Mouse (Mus musculus) heart, postnatal 0 days (tissue): Measurements from ENCODE around the gene Msh5. TPM values are rescaled to one million over a fixed set of nuclear protein-coding genes. Genes with fewer than 3 reads are reported as not detected.

Experiments
- ATAC-seq: fragments of 200-750 bp; cut with Nextera tagmentation; 2 replicates; pipeline ENCODE4 v1.8.0; 2017; ENCODE audit warnings: low read depth, moderate number of reproducible peaks, moderate library complexity; ENCODE audit not compliant: insufficient read depth
- DNase-seq: peaks from one replicate; pipeline ENCODE4 v3.0.0-alpha.2; 2016; ENCODE audit warnings: low spot score
- H3K27ac ChIP-seq: fragments of 300-500 bp; sonication (generic); 2 replicates; pipeline ENCODE4 v1.5.1; 2014; ENCODE audit warnings: low read depth, mild to moderate bottlenecking
- H3K27me3 ChIP-seq: fragments of 300-500 bp; sonication (generic); 2 replicates; pipeline ENCODE4 v1.6.1; 2014; ENCODE audit warnings: low read length, mixed read lengths; ENCODE audit not compliant: control insufficient read depth, insufficient read depth
- H3K36me3 ChIP-seq: fragments of 300-500 bp; sonication (generic); replicated peaks from 2 replicates; pipeline ENCODE4 v1.6.1; 2014; ENCODE audit warnings: low read length, mixed read lengths; ENCODE audit not compliant: control insufficient read depth, insufficient read depth
- H3K4me1 ChIP-seq: fragments of 300-500 bp; sonication (generic); 2 replicates; pipeline ENCODE4 v1.6.1; 2014; ENCODE audit warnings: antibody characterized with exemption; ENCODE audit not compliant: control insufficient read depth, insufficient read depth
- H3K4me2 ChIP-seq: fragments of 300-500 bp; sonication (generic); 2 replicates; pipeline ENCODE4 v1.6.1; 2014; ENCODE audit warnings: low read depth, mild to moderate bottlenecking, low read length, moderate library complexity
- H3K4me3 ChIP-seq: fragments of 300-500 bp; sonication (generic); 2 replicates; pipeline ENCODE4 v1.5.1; 2014; ENCODE audit warnings: low read depth, low read length
- H3K9ac ChIP-seq: fragments of 300-500 bp; sonication (generic); replicated peaks from 2 replicates; pipeline ENCODE4 v1.6.1; 2014; ENCODE audit warnings: low read depth, low read length, mixed read lengths
- H3K9me3 ChIP-seq: fragments of 300-500 bp; sonication (generic); replicated peaks from 2 replicates; pipeline ENCODE4 v1.6.1; 2016; ENCODE audit warnings: low read length; ENCODE audit not compliant: control insufficient read depth
- CTCF ChIP-seq: IDR thresholded peaks from 2 replicates; pipeline ENCODE4 v1.5.1; 2016; ENCODE audit warnings: antibody characterized with exemption, control low read depth, low read depth
- EP300 ChIP-seq: IDR thresholded peaks from 2 replicates; pipeline ENCODE4 v1.6.1; 2016; ENCODE audit warnings: antibody characterized with exemption, low read depth
- WGBS: fragments of 180-500 bp; shearing (Covaris S2); extraction: QIAGEN DNeasy Blood & Tissue Kit; methylation state at CpG from one replicate; pipeline ENCODE4 v1.1.7; 2014; 5-methylcytosine and 5-hydroxymethylcytosine counted together
- polyA plus RNA-seq: library from polyadenylated mRNA; unstranded; fragments of >200 nt; fragmentation: Nextera tagmentation; extraction: Ambion mirVana; gene quantifications from 2 replicates; pipeline ENCODE4 v1.2.1, GENCODE M21; 2015
- total RNA-seq: library from RNA; depleted of rRNA; stranded (reverse); fragments of >200 nt; gene quantifications from 2 replicates; pipeline ENCODE4 v1.2.3, GENCODE M21; 2014; ENCODE audit warnings: low replicate concordance; rRNA removed

The Msh5 gene
- total and polyA plus RNA-seq, 2 experiments from 2014 or later = 1.2 to 1.4 TPM

DNA sequence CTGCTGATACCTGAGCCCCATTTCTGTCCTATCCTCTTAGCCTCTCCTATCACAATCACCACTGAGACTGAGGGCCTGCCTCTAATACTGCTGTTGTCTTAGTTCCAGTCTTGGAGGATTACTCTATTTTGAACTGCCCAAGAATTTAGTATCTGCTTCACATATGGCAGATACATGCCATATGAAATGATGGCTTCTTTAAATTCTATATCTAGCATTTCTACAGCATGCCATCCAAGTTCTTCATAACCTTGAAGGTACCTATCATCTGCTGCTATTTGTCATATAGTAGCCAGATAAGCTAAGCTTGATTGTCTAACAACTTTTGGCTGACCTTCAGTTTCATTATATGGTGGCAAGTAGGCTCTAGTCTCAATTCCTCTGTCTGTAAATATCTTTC is 51.8 kb downstream of the Msh5 start:
- ATAC-seq (no peak), DNase-seq (no peak)
- no peaks in the 10 kb centered on the region for H3K27me3 ChIP-seq
- peaks cover 13% of the 10 kb centered on the region for H3K4me1 ChIP-seq
- H3K4me3 ChIP-seq = no peak overlapping the region
- H3K36me3 ChIP-seq = peaks cover 16% of the 10 kb centered on the region; the same call in 1 of the 2 replicates
- H3K9me3 ChIP-seq = no peaks in the 10 kb centered on the region
- H3K4me2 ChIP-seq = no peak overlapping the region
- TF ChIP-seq EP300 (no peak), CTCF (no peak)
- no peak overlapping the region for H3K9ac ChIP-seq
- no peak overlapping the region for H3K27ac ChIP-seq

GRCm38 (mm10) chr17:34984218-34984617 is 62.3 kb downstream of the Msh5 start:
- peak; percentile 46 for DNase-seq
- WGBS = 82% methylated on average over 2 of the region's 2 CpGs
- H3K27ac ChIP-seq = no peak overlapping the region

DNA sequence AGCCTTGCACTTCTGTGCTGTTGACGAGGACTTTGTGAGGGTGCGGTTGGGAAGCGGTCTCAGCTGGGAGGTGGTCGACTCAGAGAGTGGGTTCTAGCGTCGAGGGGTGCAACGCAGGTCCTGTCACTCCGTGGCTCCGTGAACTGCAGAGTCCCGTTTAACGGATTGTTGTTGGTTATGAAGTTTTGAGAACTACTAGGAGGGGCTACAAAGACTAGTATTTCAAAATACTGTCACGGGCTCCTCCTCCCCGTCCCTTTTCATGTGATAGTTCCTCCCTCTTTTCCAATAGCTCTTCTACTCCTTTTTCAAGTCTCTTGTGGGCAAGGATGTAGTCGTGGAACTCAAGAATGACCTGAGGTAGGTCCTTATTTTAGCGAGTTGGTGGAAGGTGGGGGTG is 64.2 kb downstream of the Msh5 start:
- 0% methylated on average over 15 of the region's 15 CpGs for WGBS
- DNase-seq (no peak), ATAC-seq (no peak)
- Histone ChIP-seq H3K36me3 (peaks cover 19% of the 10 kb centered on the region), H3K27me3 (no peaks in the 10 kb centered on the region), H3K9me3 (no peaks in the 10 kb centered on the region), H3K4me1 (peaks cover 13% of the 10 kb centered on the region), H3K4me3 (peak overlapping the region; percentile 85), H3K27ac (peak overlapping the region; percentile 93), H3K4me2 (peak overlapping the region; percentile 96), H3K9ac (peak overlapping the region; percentile 73)
- TF ChIP-seq EP300 = no peak

More at GRCm38 (mm10) chr17:34984218-34984617, 62.3 kb downstream of the Msh5 start:
- peaks cover 13% of the 10 kb centered on the region for H3K4me1 ChIP-seq
- H3K36me3 ChIP-seq = peaks cover 19% of the 10 kb centered on the region
- no peak overlapping the region for H3K4me2 ChIP-seq
- peak; percentile 75 for TF ChIP-seq CTCF
- TF ChIP-seq EP300 = no peak
- H3K9me3 ChIP-seq = no peaks in the 10 kb centered on the region
- no peak overlapping the region for H3K4me3 ChIP-seq
- no peaks in the 10 kb centered on the region for H3K27me3 ChIP-seq
- no peak overlapping the region for H3K9ac ChIP-seq
- ATAC-seq = no peak

- peaks cover 13% of the 10 kb centered on the region for H3K4me1 ChIP-seq
- H3K36me3 ChIP-seq = peaks cover 19% of the 10 kb centered on the region
- peak within 1 kb of the TSS; percentile 85 for H3K4me3 ChIP-seq
- no peaks in the 10 kb centered on the region for H3K27me3 ChIP-seq
- H3K9ac ChIP-seq = peak within 1 kb of the TSS; percentile 73
- peak within 1 kb of the TSS; percentile 96 for H3K4me2 ChIP-seq
- DNase-seq (peak; percentile 94), ATAC-seq (peak; percentile 94)
- H3K9me3 ChIP-seq = no peaks in the 10 kb centered on the region
- TF ChIP-seq EP300 = peak; percentile 76; the same call in 1 of the 2 replicates
- TF ChIP-seq CTCF = no peak
- WGBS = under 1% methylated on average over 56 of the region's 58 CpGs
- peak within 1 kb of the TSS; percentile 93 for H3K27ac ChIP-seq
Observed at GRCm38 (mm10) chr17:34981690-34982180, 64.8 kb downstream of the Msh5 start, which contains the start of gene Lsm2. Gene Lsm2, plus strand, starts transcription at chr17:34981862.

DNA sequence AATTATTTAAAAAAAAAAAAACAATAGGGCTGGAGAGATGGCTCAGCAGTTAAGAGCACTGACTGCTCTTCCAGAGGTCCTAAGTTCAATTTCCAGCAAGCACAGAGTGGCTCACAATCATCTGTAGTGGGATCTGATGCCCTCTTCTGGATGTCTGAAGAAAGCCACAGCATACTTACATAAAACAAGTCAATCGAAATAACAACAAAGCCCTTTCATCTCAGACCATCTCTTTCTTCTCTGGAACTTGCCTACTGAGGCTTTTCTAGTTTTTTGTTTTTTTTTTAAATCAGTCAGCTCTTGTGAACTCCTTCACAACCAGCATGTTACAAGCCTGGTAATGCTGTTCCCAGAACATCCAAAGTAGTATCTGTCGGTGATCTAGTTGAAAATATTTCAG is 65.9 kb downstream of the Msh5 start:
- peaks cover 8% of the 10 kb centered on the region for H3K36me3 ChIP-seq
- WGBS = 10% methylated on average over 2 of the region's 2 CpGs
- DNase-seq (peak; percentile 76), ATAC-seq (no peak)
- no peaks in the 10 kb centered on the region for H3K27me3 ChIP-seq
- H3K4me1 ChIP-seq = peaks cover 13% of the 10 kb centered on the region
- peak overlapping the region; percentile 93 for H3K27ac ChIP-seq
- TF ChIP-seq EP300 (no peak), CTCF (peak; percentile 63)
- no peaks in the 10 kb centered on the region for H3K9me3 ChIP-seq
- peak overlapping the region; percentile 85 for H3K4me3 ChIP-seq
- H3K9ac ChIP-seq = peak overlapping the region; percentile 73; the same call in 1 of the 2 replicates
- H3K4me2 ChIP-seq = peak overlapping the region; percentile 96

DNA sequence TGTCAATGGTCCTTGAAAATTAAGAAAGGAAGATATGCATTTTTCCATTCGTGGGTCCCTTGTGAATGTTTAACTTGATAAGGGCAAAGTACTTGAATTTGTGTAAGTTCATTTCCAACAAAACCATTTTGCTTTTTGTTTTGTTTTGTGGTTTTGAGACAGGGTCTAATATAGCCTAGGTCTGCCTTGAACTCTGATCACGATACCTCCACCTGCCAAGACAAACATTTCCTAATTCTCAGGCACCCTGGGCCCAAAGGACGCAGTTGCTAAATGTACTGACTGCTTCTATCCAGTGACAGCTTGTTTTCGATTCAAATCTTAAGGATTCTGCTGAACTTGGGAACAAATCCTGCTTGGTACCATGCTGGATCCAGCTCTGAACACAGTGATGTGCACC is 66.9 kb downstream of the Msh5 start:
- no peaks in the 10 kb centered on the region for H3K9me3 ChIP-seq
- DNase-seq (no peak), ATAC-seq (no peak)
- 89% methylated on average over 4 of the region's 4 CpGs for WGBS
- no peak for TF ChIP-seq CTCF
- TF ChIP-seq EP300 = no peak
- H3K4me2 ChIP-seq = no peak overlapping the region
- H3K4me1 ChIP-seq = peaks cover 13% of the 10 kb centered on the region
- H3K27ac ChIP-seq = no peak overlapping the region
- no peak overlapping the region for H3K4me3 ChIP-seq
- no peak overlapping the region for H3K9ac ChIP-seq
- no peaks in the 10 kb centered on the region for H3K36me3 ChIP-seq
- no peaks in the 10 kb centered on the region for H3K27me3 ChIP-seq

Other genes with a start within 250 kb of the Msh5 start
Only the 30 nearest of the 46 such genes appear.
- 80.3 and 95.8 TPM in 2 replicates for gene Ehmt2, start 148.3 kb downstream of the Msh5 start, total RNA-seq
- 17.5 and 17.6 TPM in 2 replicates for gene Ehmt2, start 148.3 kb downstream of the Msh5 start, polyA plus RNA-seq
- not detected in 2 replicates for gene Slc44a4, start 132.3 kb downstream of the Msh5 start, total RNA-seq
- gene Slc44a4, start 132.3 kb downstream of the Msh5 start, polyA plus RNA-seq = 0.29 TPM in 1 of 2 replicates, not detected in the other
- gene Neu1, start 115.5 kb downstream of the Msh5 start, total RNA-seq = 30.1 and 79.2 TPM in 2 replicates
- gene Neu1, start 115.5 kb downstream of the Msh5 start, polyA plus RNA-seq = 18.6 and 19.5 TPM in 2 replicates
- 6.0 and 21.6 TPM in 2 replicates for gene Hspa1b, start 87.5 kb downstream of the Msh5 start, total RNA-seq
- 0.14 and 0.25 TPM in 2 replicates for gene Hspa1b, start 87.5 kb downstream of the Msh5 start, polyA plus RNA-seq
- not detected in 2 replicates for gene Gm20481, start 76.8 kb downstream of the Msh5 start, total RNA-seq
- gene Gm20481, start 76.8 kb downstream of the Msh5 start, polyA plus RNA-seq = not detected in 2 replicates
- 8.2 and 10.2 TPM in 2 replicates for gene Hspa1a, start 74.6 kb downstream of the Msh5 start, total RNA-seq
- gene Hspa1a, start 74.6 kb downstream of the Msh5 start, polyA plus RNA-seq = 2.5 and 2.8 TPM in 2 replicates
- 3.3 and 5.1 TPM in 2 replicates for gene Hspa1l, start 74.0 kb downstream of the Msh5 start, total RNA-seq
- 1.6 and 1.8 TPM in 2 replicates for gene Hspa1l, start 74.0 kb downstream of the Msh5 start, polyA plus RNA-seq
- gene Lsm2, start 64.9 kb downstream of the Msh5 start, total RNA-seq = 23.1 and 43.3 TPM in 2 replicates
- gene Lsm2, start 64.9 kb downstream of the Msh5 start, polyA plus RNA-seq = 63.5 and 64.2 TPM in 2 replicates
- 61.5 and 92.0 TPM in 2 replicates for gene Vars, start 45.8 kb downstream of the Msh5 start, total RNA-seq
- gene Vars, start 45.8 kb downstream of the Msh5 start, polyA plus RNA-seq = 20.4 and 21.7 TPM in 2 replicates
- gene Vwa7, start 30.2 kb downstream of the Msh5 start, total RNA-seq = 0.77 and 0.92 TPM in 2 replicates
- gene Vwa7, start 30.2 kb downstream of the Msh5 start, polyA plus RNA-seq = 0.43 and 0.63 TPM in 2 replicates
- gene Sapcd1, start 18.7 kb downstream of the Msh5 start, total RNA-seq = 2.1 and 9.6 TPM in 2 replicates
- 0.77 and 1.2 TPM in 2 replicates for gene Sapcd1, start 18.7 kb downstream of the Msh5 start, polyA plus RNA-seq
- 194 and 223 TPM in 2 replicates for gene Clic1, start 3.2 kb upstream of the Msh5 start, total RNA-seq
- gene Clic1, start 3.2 kb upstream of the Msh5 start, polyA plus RNA-seq = 203 and 205 TPM in 2 replicates
- gene Ddah2, start 12.3 kb upstream of the Msh5 start, total RNA-seq = 97.1 and 114 TPM in 2 replicates
- gene Ddah2, start 12.3 kb upstream of the Msh5 start, polyA plus RNA-seq = 128 and 130 TPM in 2 replicates
- gene Ly6g6c, start 18.6 kb upstream of the Msh5 start, total RNA-seq = not detected in 2 replicates
- gene Ly6g6c, start 18.6 kb upstream of the Msh5 start, polyA plus RNA-seq = not detected in 2 replicates
- gene Mpig6b, start 19.4 kb upstream of the Msh5 start, total RNA-seq = 0.15 TPM in 1 of 2 replicates, not detected in the other
- 0.15 and 0.16 TPM in 2 replicates for gene Mpig6b, start 19.4 kb upstream of the Msh5 start, polyA plus RNA-seq
- 1.6 TPM in 1 of 2 replicates, not detected in the other for gene Ly6g6e, start 30.2 kb upstream of the Msh5 start, total RNA-seq
- gene Ly6g6e, start 30.2 kb upstream of the Msh5 start, polyA plus RNA-seq = 0.22 and 0.32 TPM in 2 replicates
- 3.8 TPM in 1 of 2 replicates, not detected in the other for gene Ly6g6d, start 31.3 kb upstream of the Msh5 start, total RNA-seq
- gene Ly6g6d, start 31.3 kb upstream of the Msh5 start, polyA plus RNA-seq = 3.0 and 3.3 TPM in 2 replicates
- gene Ly6g6f, start 38.9 kb upstream of the Msh5 start, total RNA-seq = not detected in 2 replicates
- gene Ly6g6f, start 38.9 kb upstream of the Msh5 start, polyA plus RNA-seq = 0.10 TPM in 1 of 2 replicates, not detected in the other
- 74.3 and 131 TPM in 2 replicates for gene Abhd16a, start 42.5 kb upstream of the Msh5 start, total RNA-seq
- 73.2 and 74.1 TPM in 2 replicates for gene Abhd16a, start 42.5 kb upstream of the Msh5 start, polyA plus RNA-seq
- gene Ly6g5c, start 61.5 kb upstream of the Msh5 start, total RNA-seq = not detected in 2 replicates
- 0.25 and 0.26 TPM in 2 replicates for gene Ly6g5c, start 61.5 kb upstream of the Msh5 start, polyA plus RNA-seq
- gene Ly6g5b, start 68.7 kb upstream of the Msh5 start, total RNA-seq = 0.97 TPM in 1 of 2 replicates, not detected in the other
- gene Ly6g5b, start 68.7 kb upstream of the Msh5 start, polyA plus RNA-seq = 0.30 TPM in 1 of 2 replicates, not detected in the other
- gene Gpank1, start 74.7 kb upstream of the Msh5 start, total RNA-seq = 4.2 and 24.1 TPM in 2 replicates
- gene Gpank1, start 74.7 kb upstream of the Msh5 start, polyA plus RNA-seq = 9.1 and 9.6 TPM in 2 replicates
- gene Csnk2b, start 75.3 kb upstream of the Msh5 start, total RNA-seq = 239 and 244 TPM in 2 replicates
- gene Csnk2b, start 75.3 kb upstream of the Msh5 start, polyA plus RNA-seq = 232 and 241 TPM in 2 replicates
- 22.3 and 135 TPM in 2 replicates for gene D17H6S53E, start 79.6 kb upstream of the Msh5 start, total RNA-seq
- 16.4 and 17.3 TPM in 2 replicates for gene D17H6S53E, start 79.6 kb upstream of the Msh5 start, polyA plus RNA-seq
- not detected in 2 replicates for gene Apom, start 85.3 kb upstream of the Msh5 start, total RNA-seq
- gene Apom, start 85.3 kb upstream of the Msh5 start, polyA plus RNA-seq = 0.11 TPM in 2 replicates
- gene Bag6, start 88.4 kb upstream of the Msh5 start, total RNA-seq = 188 and 235 TPM in 2 replicates
- 35.6 and 37.7 TPM in 2 replicates for gene Bag6, start 88.4 kb upstream of the Msh5 start, polyA plus RNA-seq
- 99.2 and 120 TPM in 2 replicates for gene Prrc2a, start 118.2 kb upstream of the Msh5 start, total RNA-seq
- 56.6 and 60.7 TPM in 2 replicates for gene Prrc2a, start 118.2 kb upstream of the Msh5 start, polyA plus RNA-seq
- 1.8 TPM in 1 of 2 replicates, not detected in the other for gene Aif1, start 129.3 kb upstream of the Msh5 start, total RNA-seq
- gene Aif1, start 129.3 kb upstream of the Msh5 start, polyA plus RNA-seq = 6.5 and 7.5 TPM in 2 replicates
- gene Lst1, start 141.7 kb upstream of the Msh5 start, total RNA-seq = 6.6 and 52.7 TPM in 2 replicates
- 7.0 and 9.7 TPM in 2 replicates for gene Lst1, start 141.7 kb upstream of the Msh5 start, polyA plus RNA-seq
- gene Ltb, start 147.7 kb upstream of the Msh5 start, total RNA-seq = 0.27 and 1.0 TPM in 2 replicates
- gene Ltb, start 147.7 kb upstream of the Msh5 start, polyA plus RNA-seq = 0.33 and 0.48 TPM in 2 replicates